18 mouse cellular contexts compared by ENCODE assay signal in genomic region chr13:102770194-102770593, GRCm38 (mm10).
A peak's percentile ranks its signal among the peaks of the same experiment; 100 is the strongest.
DNase-seq lines count a peak whose midpoint lies in the region; ATAC-seq lines count a peak whose summit lies in the region.
"Had no signal": no experiment of that assay in that cellular context is flagged by ENCODE, and none has a peak within 500 bp of the region (broad histone marks: within the 10 kb centered on the region; RNA-seq: fewer than 3 reads in every experiment).

No protein-coding gene starts in this region.

- H3K9me3 ChIP-seq in lung, embryonic 15.5 days: no peaks in the 10 kb centered on the region
- no peaks in the 10 kb centered on the region for H3K9me3 ChIP-seq in hindbrain, embryonic 11.5 days (ENCODE audit: control insufficient read depth, low read length)
- H3K9me3 ChIP-seq: embryonic facial prominence, embryonic 15.5 days; hindbrain, embryonic 13.5 days; liver, embryonic 13.5 days; neural tube, embryonic 15.5 days had no signal

- peak; percentile 40 to 56 for DNase-seq in heart, adult 9 months (ENCODE audit: low spot score in 2 of 2)
- no peak for DNase-seq in heart, postnatal 14 days
- peak; percentile 23 for DNase-seq in 416B (ENCODE audit: low read depth)
- peak; percentile 76 for DNase-seq in ZHBTc4 (ENCODE audit: low read depth, low spot score)
- DNase-seq in hindbrain, embryonic 11.5 days (ENCODE audit: low spot score): no peak
- no peak for DNase-seq in spleen, postnatal 4 days (ENCODE audit: low spot score in 2 of 2)
- DNase-seq: adrenal gland, adult 8-10 months; cerebellum, adult 11-12 months; gastrocnemius, postnatal 10 days; layer of hippocampus, postnatal 36 days; liver, embryonic 13.5 days; midbrain, embryonic 14.5 days; right cerebral cortex, postnatal 4 days had no signal

- 0 out of 2 replicates have a peak, but pooled peaks cover 4% of the 10 kb centered on the region for H3K4me1 ChIP-seq in lung, embryonic 15.5 days
- H3K4me1 ChIP-seq in hindbrain, embryonic 11.5 days (replicated peaks; ENCODE audit: control insufficient read depth, insufficient read depth, low read length): no peaks in the 10 kb centered on the region

- H3K9ac ChIP-seq in lung, embryonic 15.5 days: no peak overlapping the region
- no peak overlapping the region for H3K9ac ChIP-seq in hindbrain, embryonic 11.5 days (ENCODE audit: low read depth, low read length)
- H3K9ac ChIP-seq: embryonic facial prominence, embryonic 15.5 days; hindbrain, embryonic 13.5 days; liver, embryonic 13.5 days; neural tube, embryonic 15.5 days had no signal

- no peak overlapping the region for H3K27ac ChIP-seq in lung, embryonic 15.5 days
- no peak overlapping the region for H3K27ac ChIP-seq in hindbrain, embryonic 11.5 days (ENCODE audit: low read depth, low read length)
- H3K27ac ChIP-seq: embryonic facial prominence, embryonic 15.5 days; liver, embryonic 13.5 days; neural tube, embryonic 15.5 days had no signal

- no peaks in the 10 kb centered on the region for H3K27me3 ChIP-seq in lung, embryonic 15.5 days
- no peaks in the 10 kb centered on the region for H3K27me3 ChIP-seq in hindbrain, embryonic 11.5 days (ENCODE audit: control insufficient read depth, insufficient read depth, low read length)
- H3K27me3 ChIP-seq: embryonic facial prominence, embryonic 15.5 days; hindbrain, embryonic 13.5 days; liver, embryonic 13.5 days; neural tube, embryonic 15.5 days had no signal

- H3K4me2 ChIP-seq in lung, embryonic 15.5 days: no peak overlapping the region
- H3K4me2 ChIP-seq in hindbrain, embryonic 11.5 days (replicated peaks; ENCODE audit: low read depth, low read length): no peak overlapping the region
- H3K4me2 ChIP-seq: embryonic facial prominence, embryonic 15.5 days; hindbrain, embryonic 13.5 days; liver, embryonic 13.5 days; neural tube, embryonic 15.5 days had no signal

- H3K36me3 ChIP-seq in lung, embryonic 15.5 days: peaks cover 29% of the 10 kb centered on the region
- no peaks in the 10 kb centered on the region for H3K36me3 ChIP-seq in hindbrain, embryonic 11.5 days (ENCODE audit: control insufficient read depth, insufficient read depth, low read length)
- H3K36me3 ChIP-seq: hindbrain, embryonic 13.5 days; neural tube, embryonic 15.5 days had no signal

- peak; percentile 59; the same call in 1 of the 2 replicates for ATAC-seq in lung, embryonic 15.5 days (ENCODE audit: borderline replicate concordance, extremely low read depth, low FRiP score, low TSS enrichment)
- ATAC-seq in CD4-positive, CD25-positive, alpha-beta regulatory T cell, adult 4 months: no peak
- no peak for ATAC-seq in hindbrain, embryonic 11.5 days (ENCODE audit: low FRiP score)

- intact Hi-C loops in heart, postnatal 14 days (cut with DNase I): no loop called here

- no peak overlapping the region for H3K4me3 ChIP-seq in lung, embryonic 15.5 days
- H3K4me3 ChIP-seq in hindbrain, embryonic 11.5 days (ENCODE audit: low read depth, low read length): no peak overlapping the region
- H3K4me3 ChIP-seq: embryonic facial prominence, embryonic 15.5 days; hindbrain, embryonic 13.5 days; liver, embryonic 13.5 days; neural tube, embryonic 15.5 days had no signal

- 27% methylated on average over 8 of the region's 8 CpGs for WGBS in lung, embryonic 15.5 days
- WGBS in hindbrain, embryonic 11.5 days: 77% methylated on average over 8 of the region's 8 CpGs

Comparison
In these comparisons a context has a peak if more than half of its experiments do, and no peak if none do; other contexts are left out.
1. DNase-seq: peak in heart, adult 9 months (2 of 2), 416B (single experiment) and ZHBTc4 (single experiment); none in heart, postnatal 14 days (0 of 2), hindbrain, embryonic 11.5 days (single experiment) and spleen, postnatal 4 days (0 of 2).